ENCODE assay signal across 8 mouse cellular contexts in genomic region chr11:22859633-22860334, GRCm38 (mm10). TPM values are rescaled to one million over a fixed set of nuclear protein-coding genes. Genes with fewer than 3 reads are reported as not detected.
A peak's percentile ranks its signal among the peaks of the same experiment; 100 is the strongest.
DNase-seq lines count a peak whose midpoint lies in the region; ATAC-seq and TF ChIP-seq lines count a peak whose summit lies in the region.

No protein-coding gene starts in this region.

- peak overlapping the region; percentile 36 for H3ac ChIP-seq in myocyte (ENCODE audit: control insufficient read depth, insufficient read length)

- no peak for TF ChIP-seq CTCF in embryonic fibroblast, embryonic 13.5 days (IDR thresholded peaks at IDR 0.05; ENCODE audit: borderline replicate concordance, insufficient read depth, low read length)

- WGBS in kidney, embryonic 14.5 days: under 1% methylated on average over 47 of the region's 55 CpGs
- under 1% methylated on average over 53 of the region's 55 CpGs for WGBS in liver, embryonic 11.5 days

- peak overlapping the region; percentile 91 for H3K4me3 ChIP-seq in embryonic fibroblast, embryonic 13.5 days (ENCODE audit: insufficient read depth, low read length)
- H3K4me3 ChIP-seq in kidney, embryonic 14.5 days (ENCODE audit: low read length): peak overlapping the region; percentile 77
- peak overlapping the region; percentile 84 for H3K4me3 ChIP-seq in liver, embryonic 11.5 days (ENCODE audit: low read depth, low read length)
- peak overlapping the region; percentile 66 for H3K4me3 ChIP-seq in myocyte

- peak; percentile 92 for ATAC-seq in kidney, embryonic 14.5 days (ENCODE audit: low FRiP score, low TSS enrichment)
- ATAC-seq in liver, embryonic 11.5 days (replicated peaks; ENCODE audit: low FRiP score): peak; percentile 90

- peaks cover 44% of the 10 kb centered on the region for H3K79me2 ChIP-seq in myocyte (ENCODE audit: control insufficient read depth, insufficient read depth)

- TF ChIP-seq POLR2A in embryonic fibroblast, embryonic 13.5 days (IDR thresholded peaks at IDR 0.05; ENCODE audit: low read depth, low read length): peak; percentile 57
- peak; percentile 91 for TF ChIP-seq POLR2A in myocyte (IDR thresholded peaks at IDR 0.05; ENCODE audit: insufficient read length, low read depth)

- H3K36me3 ChIP-seq in kidney, embryonic 14.5 days (ENCODE audit: control insufficient read depth, insufficient read depth, low read length): no peaks in the 10 kb centered on the region
- no peaks in the 10 kb centered on the region for H3K36me3 ChIP-seq in liver, embryonic 11.5 days (ENCODE audit: control insufficient read depth, insufficient read depth, low read length)
- no peaks in the 10 kb centered on the region for H3K36me3 ChIP-seq in myocyte (ENCODE audit: control insufficient read depth, insufficient read depth)

- DNase-seq in 3134 (ENCODE audit: extremely low read depth, insufficient read length, low spot score): peak; percentile 95
- DNase-seq in adrenal gland, adult 18-20 months (ENCODE audit: low spot score in 2 of 2): peak; percentile 91 to 93
- peak; percentile 89 to 91 for DNase-seq in heart, adult 9 months (ENCODE audit: low spot score in 2 of 2)
- peak; percentile 89 for DNase-seq in liver, embryonic 11.5 days (ENCODE audit: low spot score)
- DNase-seq in spleen, postnatal 4 days (ENCODE audit: low spot score in 2 of 2): peak; percentile 85 to 94

- H3K4me2 ChIP-seq in kidney, embryonic 14.5 days (replicated peaks; ENCODE audit: low read depth, low read length): peak overlapping the region; percentile 95
- peak overlapping the region; percentile 98 for H3K4me2 ChIP-seq in liver, embryonic 11.5 days
- peak overlapping the region; percentile 99 for H3K4me2 ChIP-seq in myocyte (ENCODE audit: low read depth)

- H3K4me1 ChIP-seq in embryonic fibroblast, embryonic 13.5 days (ENCODE audit: control insufficient read depth, insufficient read depth, low read length): no peaks in the 10 kb centered on the region; the same call in 1 of the 2 replicates
- H3K4me1 ChIP-seq in kidney, embryonic 14.5 days (ENCODE audit: control insufficient read depth, insufficient read depth, low read length): peaks cover 15% of the 10 kb centered on the region
- H3K4me1 ChIP-seq in liver, embryonic 11.5 days (replicated peaks; ENCODE audit: control insufficient read depth, insufficient read depth, low read length): peaks cover 11% of the 10 kb centered on the region

- peaks cover 14% of the 10 kb centered on the region; the same call in 1 of the 2 replicates for H3K27me3 ChIP-seq in kidney, embryonic 14.5 days (ENCODE audit: control insufficient read depth, insufficient read depth, low read length)
- no peaks in the 10 kb centered on the region; the same call in none of the 2 replicates for H3K27me3 ChIP-seq in liver, embryonic 11.5 days (replicated peaks; ENCODE audit: control insufficient read depth, insufficient read depth, low read length)
- no peaks in the 10 kb centered on the region for H3K27me3 ChIP-seq in myocyte (ENCODE audit: control insufficient read depth, insufficient read depth, insufficient read length)

- H3K9ac ChIP-seq in kidney, embryonic 14.5 days (ENCODE audit: low read depth, low read length): peak overlapping the region; percentile 74
- H3K9ac ChIP-seq in liver, embryonic 11.5 days (ENCODE audit: low read depth, low read length): peak overlapping the region; percentile 87

- H3K9me3 ChIP-seq in kidney, embryonic 14.5 days (ENCODE audit: control insufficient read depth, low read length): no peaks in the 10 kb centered on the region
- H3K9me3 ChIP-seq in liver, embryonic 11.5 days (ENCODE audit: control insufficient read depth, low read length): no peaks in the 10 kb centered on the region

- H3K27ac ChIP-seq in embryonic fibroblast, embryonic 13.5 days (ENCODE audit: insufficient read depth, low read length): peak overlapping the region; percentile 56
- peak overlapping the region; percentile 2; the same call in 1 of the 2 replicates for H3K27ac ChIP-seq in kidney, embryonic 14.5 days (ENCODE audit: low read depth, low read length)
- H3K27ac ChIP-seq in liver, embryonic 11.5 days (ENCODE audit: low read depth, low read length): peak overlapping the region; percentile 80

TF ChIP-seq in myocyte, 11 proteins besides CTCF, POLR2A, EP300 and RAD21:
- TF ChIP-seq SRF (IDR thresholded peaks at IDR 0.05; ENCODE audit: control insufficient read depth, insufficient read length, low read depth): peak; percentile 89
- peak; percentile 48 for TF ChIP-seq E2F4 (IDR thresholded peaks at IDR 0.05; ENCODE audit: insufficient read depth)
- no peak for TF ChIP-seq USF1 (IDR thresholded peaks at IDR 0.05; ENCODE audit: low read depth)
- peak in 2 of 3 experiments; percentile 3 to 55 for TF ChIP-seq MYOG (IDR thresholded peaks at IDR 0.05; ENCODE audit: control insufficient read depth in 1 of 3, insufficient read depth in 1 of 3, insufficient read length in 2 of 3, low read depth in 2 of 3)
- TF ChIP-seq CEBPB (IDR thresholded peaks at IDR 0.05; ENCODE audit: insufficient read depth, poor library complexity, severe bottlenecking): no peak
- no peak for TF ChIP-seq REST (IDR thresholded peaks at IDR 0.05; ENCODE audit: insufficient read depth, insufficient read length)
- TF ChIP-seq POLR2AphosphoS2 (IDR thresholded peaks at IDR 0.05; ENCODE audit: insufficient read length, low read depth): peak; percentile 84
- TF ChIP-seq MYOD1 (IDR thresholded peaks at IDR 0.05; ENCODE audit: control insufficient read depth in 1 of 3, insufficient read length in 2 of 3, low read depth in 2 of 3): peak in 1 of 3 experiments; percentile 49
- TF ChIP-seq TCF3 (IDR thresholded peaks at IDR 0.05; ENCODE audit: insufficient read length, low read depth): no peak
- no peak for TF ChIP-seq TCF12 (IDR thresholded peaks at IDR 0.05; ENCODE audit: insufficient read depth, poor library complexity, severe bottlenecking)
- no peak for TF ChIP-seq MAX (IDR thresholded peaks at IDR 0.05; ENCODE audit: low read depth)

RNA-seq across cellular contexts. Expression of gene B3gnt2, which starts 1.0 kb away (rescaled TPM):
- total RNA-seq in adrenal gland, adult 18-20 months (2021): 10 to 100 TPM; 34.6 to 60.6 TPM
- 3.8 and 10.1 TPM in 2 replicates for polyA plus RNA-seq in embryonic fibroblast, embryonic 13.5 days (2011; ENCODE audit: insufficient read length, low read depth, missing spikeins)
- 4.6 and 9.1 TPM in 2 replicates for polyA plus RNA-seq in kidney, embryonic 14.5 days (2014; fragmentation: Nextera tagmentation; extraction: Ambion mirVana)
- polyA plus RNA-seq in liver, embryonic 11.5 days (2014; fragmentation: Nextera tagmentation; extraction: Ambion mirVana): 3.9 and 6.6 TPM in 2 replicates
- 13.1 TPM for polyA plus RNA-seq in myocyte (2012; fragmentation: generic; extraction: Trizol)

Comparison
In these comparisons a context has a peak if more than half of its experiments do, and no peak if none do; other contexts are left out.
1. Peak in every context shown above with its lines: DNase-seq, ATAC-seq, H3K4me3 ChIP-seq and H3K27ac ChIP-seq.
2. H3K27ac ChIP-seq: peak in every context shown above with its lines; median percentile 80 in liver, embryonic 11.5 days; 56 in embryonic fibroblast, embryonic 13.5 days; 2 in kidney, embryonic 14.5 days.